Mouse (Mus musculus) brain, embryonic 14.5 days (tissue): ENCODE data around the gene Mroh8. TPM values are rescaled to one million over a fixed set of nuclear protein-coding genes. Genes with fewer than 3 reads are reported as not detected.
A peak's percentile ranks its signal among the peaks of the same experiment; 100 is the strongest.

Experiments used
- DNase-seq: peaks from one replicate; pipeline ENCODE4 v3.0.0-alpha.2; 2011; ENCODE audit warnings: low read depth
- CTCF ChIP-seq: fragments of 200-500 bp; IDR thresholded peaks from 2 replicates; pipeline ENCODE4 v1.5.1; 2012; ENCODE audit warnings: inconsistent platforms, mild to moderate bottlenecking, moderate library complexity, borderline replicate concordance; ENCODE audit not compliant: insufficient read depth, insufficient read length; ENCODE audit errors: extremely low read depth
- POLR2A ChIP-seq: fragments of 200-500 bp; IDR thresholded peaks from 2 replicates; pipeline ENCODE4 v1.6.1; 2012; ENCODE audit warnings: mild to moderate bottlenecking, inconsistent platforms, borderline replicate concordance; ENCODE audit not compliant: poor library complexity, insufficient read depth, insufficient read length, severe bottlenecking; ENCODE audit errors: extremely low read depth
- polyA plus RNA-seq: library from polyadenylated mRNA; depleted of rRNA; stranded (reverse); fragments of >200 nt; gene quantifications from 2 replicates; pipeline ENCODE4 v1.2.3, GENCODE M21; 2012; rRNA removed

The Mroh8 gene
- polyA plus RNA-seq: 0.34 and 0.38 TPM in 2 replicates

DNA sequence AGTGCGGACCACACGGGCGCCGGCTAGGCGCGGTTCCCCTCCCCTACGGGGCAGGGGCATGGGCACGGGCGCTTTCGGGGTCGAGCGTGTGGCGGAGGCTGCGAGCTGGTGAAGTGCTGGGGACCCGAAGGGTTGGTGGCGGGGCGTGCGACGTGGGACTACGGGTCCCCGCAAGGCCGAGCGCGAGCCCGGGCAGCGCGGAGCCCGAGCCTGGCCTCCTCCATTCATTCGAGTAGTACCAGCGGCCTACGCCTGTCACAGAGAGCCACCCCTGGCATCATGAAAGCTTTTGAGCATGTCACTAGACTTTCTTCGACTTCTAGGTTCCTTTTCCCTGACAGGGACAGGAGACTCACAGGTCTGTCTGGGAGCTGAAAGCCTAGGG is at the start of gene Mroh8:
TSS of gene Mroh8 (minus strand) at position 134 of the 385 bp plus-strand sequence.
- peak; percentile 83 for DNase-seq
- no peak for TF ChIP-seq POLR2A
- TF ChIP-seq CTCF: no peak

DNA sequence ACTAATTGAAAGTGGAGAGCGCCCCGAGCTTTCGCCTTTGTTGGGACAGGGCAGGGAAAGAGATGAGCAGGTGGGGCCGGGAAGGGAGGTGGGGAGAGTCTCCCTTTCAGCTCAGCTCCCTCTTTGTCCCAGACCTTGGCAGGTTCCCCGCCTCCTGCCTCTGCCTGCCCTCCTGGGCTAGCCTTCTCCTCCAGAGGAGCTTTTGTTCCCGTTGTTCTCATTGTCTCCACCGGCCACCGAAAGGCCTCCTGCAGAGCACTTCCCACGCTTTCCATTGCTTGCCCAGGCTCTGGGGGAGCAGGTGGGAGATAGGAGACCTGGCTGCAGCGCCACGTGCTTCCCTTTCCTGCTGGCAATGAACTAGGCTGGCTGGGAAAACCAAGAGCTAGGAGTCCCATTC is 49.2 kb upstream of the Mroh8 start:
- TF ChIP-seq CTCF: no peak
- TF ChIP-seq POLR2A: no peak
- DNase-seq: peak; percentile 93

DNA sequence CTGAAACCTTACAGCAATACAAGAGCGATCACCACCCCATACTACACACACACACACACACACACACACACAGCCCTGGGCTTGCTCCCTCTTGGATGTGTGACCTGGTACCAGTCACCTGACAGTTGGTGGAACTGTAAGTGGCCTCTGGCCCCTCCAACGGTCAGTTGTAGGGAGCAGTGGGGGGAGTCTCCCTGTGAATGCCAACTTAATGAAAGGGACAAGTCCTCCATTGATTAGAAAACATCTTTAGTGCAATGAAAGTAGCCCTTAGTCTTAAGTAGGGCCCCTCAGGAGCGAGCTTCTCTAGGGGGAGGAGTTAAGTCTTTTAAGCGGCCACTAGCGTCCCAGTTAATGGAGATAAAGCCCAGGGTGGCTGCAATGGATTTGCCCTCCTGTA is 48.8 kb upstream of the Mroh8 start:
- TF ChIP-seq POLR2A (no peak), CTCF (no peak)
- DNase-seq: no peak

DNA sequence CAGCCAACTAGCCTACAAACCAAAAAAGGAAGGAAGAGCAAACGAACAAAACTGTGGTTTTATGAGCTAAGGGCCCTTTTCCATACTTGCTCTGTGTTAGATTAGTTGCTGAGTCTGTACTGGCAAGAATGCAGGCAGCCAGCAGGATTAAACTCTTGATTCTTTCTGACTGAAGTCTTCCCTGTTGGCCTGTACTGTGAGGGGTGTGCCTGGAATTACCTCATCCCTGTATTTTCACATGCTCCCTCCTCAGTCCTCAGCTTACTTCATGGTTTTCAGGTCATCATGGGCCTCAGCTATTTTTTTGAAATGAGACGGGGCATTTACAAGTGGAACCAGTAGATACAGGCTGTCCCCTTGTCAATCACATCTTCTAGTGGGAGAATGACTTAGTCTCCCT is 45.9 kb upstream of the Mroh8 start:
- DNase-seq: no peak
- TF ChIP-seq POLR2A (no peak), CTCF (no peak)

DNA sequence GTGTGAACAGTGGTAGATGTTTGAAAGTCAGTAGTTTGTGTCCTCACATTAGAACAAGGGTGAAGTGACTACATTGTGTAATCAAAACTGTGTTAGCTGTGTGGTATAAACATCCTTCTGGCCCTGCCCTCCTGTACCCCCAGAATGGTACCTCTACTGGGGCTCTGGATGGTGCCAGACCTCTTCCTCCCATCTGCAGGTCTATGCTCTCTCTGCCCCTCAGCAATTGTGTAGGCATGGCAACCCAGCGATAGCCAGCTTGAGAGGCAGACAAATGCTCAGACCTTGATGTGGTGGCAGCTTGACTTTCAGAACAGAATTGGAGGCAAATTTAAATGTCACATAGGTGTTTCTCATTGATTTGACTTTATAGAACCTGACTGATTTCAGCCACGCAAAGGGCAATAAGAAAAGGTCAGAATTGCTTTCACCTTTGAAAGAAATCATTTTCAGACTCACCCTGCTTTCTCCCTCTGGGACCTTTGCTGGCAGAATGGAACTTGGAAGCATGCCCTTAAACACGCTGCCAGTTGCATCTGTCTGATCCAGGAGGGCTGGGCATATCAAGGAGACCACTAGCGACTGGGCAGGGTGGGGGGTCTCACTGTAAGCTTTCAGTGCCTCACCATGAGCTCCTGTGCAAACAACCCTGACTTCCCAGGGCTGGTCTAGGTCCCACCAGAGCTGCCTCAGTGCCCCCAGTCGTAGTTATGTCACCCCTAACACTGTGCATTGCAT is 42.8 kb upstream of the Mroh8 start:
- TF ChIP-seq POLR2A (no peak), CTCF (no peak)
- DNase-seq: peak; percentile 67

DNA sequence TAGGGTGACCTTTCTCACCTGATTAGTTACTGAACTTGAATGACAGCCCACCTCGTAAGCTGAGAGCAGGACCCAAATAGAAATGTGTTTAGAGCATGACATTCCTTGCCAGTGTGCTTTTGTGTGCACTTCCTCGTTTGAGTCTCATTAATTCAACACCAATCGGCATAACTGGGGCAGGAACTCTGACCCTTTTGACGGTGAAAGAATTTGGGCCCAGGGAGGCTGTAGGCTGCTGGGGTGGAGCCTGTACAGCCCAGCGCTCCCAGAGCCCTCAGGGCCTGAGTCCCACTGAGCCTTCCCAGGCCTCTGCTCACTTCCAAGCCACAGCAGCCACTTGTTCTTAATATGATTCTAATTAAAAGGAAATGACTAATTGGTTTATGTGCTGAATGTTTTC is 41.5 kb upstream of the Mroh8 start:
- TF ChIP-seq POLR2A (no peak), CTCF (no peak)
- DNase-seq: no peak

DNA sequence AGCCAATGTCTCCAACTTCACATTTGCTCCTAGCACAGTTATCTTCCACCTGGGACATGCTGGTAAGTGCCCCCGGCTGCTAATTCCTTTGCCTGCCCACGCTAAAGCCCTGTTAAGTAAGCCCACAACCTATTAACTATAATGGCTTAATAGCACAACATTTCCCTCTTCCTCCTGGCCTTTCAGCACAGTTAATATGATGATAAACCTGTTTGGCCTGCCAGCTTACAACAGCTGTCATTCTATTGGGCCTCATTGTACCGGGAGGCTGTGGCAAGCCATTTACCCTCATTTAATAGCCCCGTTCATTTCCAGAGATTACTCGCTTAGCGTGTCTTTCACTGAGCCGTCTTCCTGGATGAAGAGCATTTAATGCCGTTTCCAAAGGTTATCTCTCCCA is 40.8 kb upstream of the Mroh8 start:
- peak; percentile 60 for DNase-seq
- no peak for TF ChIP-seq POLR2A
- TF ChIP-seq CTCF: no peak

DNA sequence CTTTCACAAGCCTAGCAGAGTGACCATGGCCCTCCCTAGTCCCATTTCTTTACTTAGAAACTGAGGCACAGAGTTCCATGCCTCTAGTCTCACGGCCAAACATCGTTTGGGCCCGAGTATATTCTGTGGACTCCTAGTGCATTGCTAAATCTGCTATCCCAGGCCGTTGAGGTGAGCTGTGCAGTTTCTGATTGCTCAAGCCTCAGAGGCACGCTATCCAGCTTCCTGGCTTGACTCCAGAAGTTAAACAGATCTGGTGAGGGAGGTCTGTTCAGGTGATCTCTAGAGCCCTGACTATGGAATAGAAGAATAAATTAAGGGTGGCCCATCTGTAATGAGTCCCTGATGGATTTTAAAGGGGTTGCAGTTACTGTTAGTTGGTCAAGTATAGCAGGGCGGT is 37.9 kb upstream of the Mroh8 start:
- DNase-seq: no peak
- TF ChIP-seq POLR2A: no peak
- TF ChIP-seq CTCF: no peak

DNA sequence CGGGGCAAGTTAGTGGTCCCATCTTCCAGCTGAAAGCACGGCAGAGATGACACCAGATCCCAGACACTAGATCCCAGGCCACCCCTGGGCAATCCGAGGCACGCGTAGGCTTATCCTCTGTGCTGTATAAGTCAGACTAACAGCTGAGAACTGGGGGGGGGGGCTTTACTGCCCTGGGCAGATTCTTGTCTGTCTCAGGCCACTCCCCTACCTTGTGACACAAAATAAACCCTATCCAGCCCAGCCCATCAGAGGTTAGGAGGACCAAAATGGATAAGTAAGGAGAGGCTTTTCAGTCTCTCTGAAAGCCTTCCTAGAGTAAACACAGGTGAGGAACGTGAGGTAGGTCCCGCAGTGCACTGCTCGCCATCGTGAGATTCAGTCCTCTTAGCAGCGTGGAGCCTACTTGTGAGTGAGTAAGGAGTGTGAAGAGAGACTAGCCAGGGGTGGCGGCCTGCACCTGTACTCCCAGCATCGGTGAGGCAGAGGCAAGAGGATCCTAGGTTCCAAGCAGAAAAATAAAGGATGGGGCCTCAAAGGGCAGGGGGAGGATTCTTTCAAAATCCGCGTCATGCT is 37.1 kb upstream of the Mroh8 start:
- TF ChIP-seq POLR2A (no peak), CTCF (no peak)
- no peak for DNase-seq

DNA sequence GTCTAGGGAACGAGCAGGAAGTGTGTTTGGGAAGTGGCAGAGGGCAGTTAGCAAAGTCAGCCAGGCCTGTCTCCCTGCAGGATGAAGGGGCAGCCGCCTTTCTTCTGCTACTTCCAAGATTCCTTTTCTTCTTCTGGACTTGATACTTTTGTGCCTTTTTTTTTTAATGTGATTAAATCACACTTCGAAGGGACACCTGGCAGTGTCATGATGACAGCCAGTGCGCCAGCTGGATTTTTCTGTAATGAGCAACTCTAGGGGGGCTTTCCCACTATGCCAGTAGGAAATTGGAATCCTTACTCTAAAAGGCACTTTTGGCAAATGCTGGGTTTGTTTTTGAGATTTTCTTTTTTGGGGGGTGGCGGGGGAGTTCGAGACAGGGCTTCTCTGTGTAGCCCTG is 36.1 kb upstream of the Mroh8 start:
- no peak for TF ChIP-seq POLR2A
- no peak for TF ChIP-seq CTCF
- DNase-seq: peak; percentile 62

DNA sequence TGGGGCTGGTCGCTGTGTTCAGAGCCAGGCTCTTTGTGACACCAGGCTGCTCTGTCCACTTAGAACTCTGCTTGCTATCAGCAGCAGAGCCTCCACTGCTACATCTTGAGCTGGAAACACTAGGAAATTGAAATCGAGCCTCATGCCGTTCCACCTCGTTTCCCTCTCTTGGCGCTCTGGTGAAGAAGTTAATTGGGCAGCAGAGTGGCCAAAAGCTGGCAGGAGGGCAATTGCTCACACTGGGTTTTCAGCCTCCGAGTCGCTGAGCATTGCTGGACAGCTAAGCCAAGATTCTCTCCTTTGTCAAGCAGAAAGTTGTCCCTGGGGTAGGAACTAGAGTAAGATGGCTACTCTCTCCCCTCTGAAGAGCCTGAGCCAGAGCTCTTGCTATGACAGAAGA is 35.0 kb upstream of the Mroh8 start:
- peak; percentile 64 for DNase-seq
- TF ChIP-seq POLR2A (no peak), CTCF (no peak)

DNA sequence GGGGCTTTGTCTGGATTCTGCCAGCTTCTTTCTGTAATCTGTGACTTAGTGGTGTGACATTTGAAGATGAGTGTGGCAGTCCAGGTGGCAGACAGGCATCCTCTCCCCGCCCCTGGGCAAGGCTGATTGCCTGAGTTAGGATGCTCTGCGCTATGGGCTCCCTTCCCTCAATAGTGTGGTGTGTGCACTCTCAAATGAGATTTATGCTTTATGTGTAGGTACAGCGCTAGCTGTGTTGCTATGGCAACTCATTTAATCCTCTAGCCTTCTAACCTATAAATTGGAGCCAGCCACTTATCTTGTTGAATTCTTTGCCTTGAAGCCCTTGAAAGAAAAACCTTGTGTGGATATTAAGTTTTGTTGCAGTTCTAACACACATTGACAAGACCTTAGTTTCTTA is 34.4 kb upstream of the Mroh8 start:
- TF ChIP-seq POLR2A (no peak), CTCF (no peak)
- DNase-seq: peak; percentile 77
